Mouse (Mus musculus) erythroblast, embryonic 14.5 days (primary cell): ENCODE data around the gene Fgfr2.

ENCODE experiments used
- GATA1 ChIP-seq: IDR thresholded peaks from 2 replicates; pipeline ENCODE4 v1.6.1; 2012; ENCODE audit warnings: low read length, inconsistent platforms, mixed read lengths
- TAL1 ChIP-seq: IDR thresholded peaks from 3 replicates; pipeline ENCODE4 v1.6.1; 2012; ENCODE audit warnings: low read length, inconsistent platforms, mixed read lengths

DNA sequence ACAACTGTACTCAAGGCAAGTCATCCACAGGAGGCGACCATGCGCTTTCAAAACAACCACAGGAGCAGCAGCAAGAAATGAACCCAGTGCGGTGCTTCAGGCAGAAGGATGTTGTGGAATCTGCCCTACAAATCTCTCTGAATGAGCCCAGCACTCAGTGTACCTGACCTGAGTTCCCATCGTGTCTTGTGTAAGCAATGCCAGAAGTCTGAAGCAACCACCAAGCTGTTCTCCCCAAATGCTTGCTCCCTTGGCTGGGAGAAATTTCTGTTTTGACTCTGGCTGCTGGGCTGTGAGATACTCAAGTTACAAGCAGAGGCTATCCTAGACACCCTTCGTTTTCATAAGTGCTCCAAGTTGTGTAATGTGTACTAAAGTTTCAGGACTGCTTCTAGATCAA is 517.5 kb downstream of the Fgfr2 start:
- TF ChIP-seq GATA1 (no peak), TAL1 (no peak)
